Comparison of ENCODE assay signal across 8 mouse cellular contexts in the genomic region with DNA sequence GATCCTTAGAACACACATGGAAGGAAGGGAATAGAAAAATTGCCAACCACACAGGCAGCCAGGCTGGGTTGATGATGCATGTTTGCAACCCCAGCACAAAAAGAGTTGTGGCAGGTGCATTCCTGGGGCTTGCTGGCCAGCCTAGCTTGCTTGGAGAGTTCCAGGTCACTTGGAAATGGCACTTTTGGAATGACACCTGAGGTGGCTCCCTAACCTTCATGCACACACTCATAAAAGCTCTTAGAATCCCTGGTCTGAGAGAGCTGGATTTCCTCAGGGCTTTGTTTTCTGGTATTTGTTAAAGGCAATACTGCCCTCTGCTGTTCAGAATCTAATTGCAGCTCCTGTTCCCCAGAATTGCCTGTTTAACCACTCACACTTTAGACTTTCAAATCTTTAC.
DNase-seq lines count a peak whose midpoint lies in the region; ATAC-seq and TF ChIP-seq lines count a peak whose summit lies in the region.

No protein-coding gene starts in this region.

- no peaks in the 10 kb centered on the region for H3K4me1 ChIP-seq in heart, embryonic 10.5 days
- no peaks in the 10 kb centered on the region for H3K4me1 ChIP-seq in forebrain, embryonic 15.5 days
- no peaks in the 10 kb centered on the region for H3K4me1 ChIP-seq in hindbrain, postnatal 0 days (ENCODE audit: insufficient read depth, low read length)

- TF ChIP-seq CTCF in hindbrain, postnatal 0 days (IDR thresholded peaks at IDR 0.05; ENCODE audit: low read depth): peak; percentile 76

- no peak overlapping the region for H3K27ac ChIP-seq in heart, embryonic 10.5 days
- 0 out of 2 replicates have a peak overlapping the region, but pooled peaks have one; percentile 12 for H3K27ac ChIP-seq in forebrain, embryonic 15.5 days (replicated peaks)
- no peak overlapping the region for H3K27ac ChIP-seq in hindbrain, postnatal 0 days

- H3K9ac ChIP-seq in forebrain, embryonic 15.5 days (replicated peaks): no peak overlapping the region
- H3K9ac ChIP-seq in hindbrain, postnatal 0 days (replicated peaks; ENCODE audit: low read length): no peak overlapping the region

- no peak overlapping the region for H3K4me2 ChIP-seq in forebrain, embryonic 15.5 days (replicated peaks)
- no peak overlapping the region for H3K4me2 ChIP-seq in hindbrain, postnatal 0 days (ENCODE audit: low read depth, low read length)

- peaks cover 2% of the 10 kb centered on the region; the same call in 1 of the 2 replicates for H3K36me3 ChIP-seq in heart, embryonic 10.5 days
- no peaks in the 10 kb centered on the region; the same call in 1 of the 2 replicates for H3K36me3 ChIP-seq in forebrain, embryonic 15.5 days
- H3K36me3 ChIP-seq in hindbrain, postnatal 0 days (ENCODE audit: insufficient read depth, low read length): no peaks in the 10 kb centered on the region

- H3K4me3 ChIP-seq in heart, embryonic 10.5 days: no peak overlapping the region
- H3K4me3 ChIP-seq in forebrain, embryonic 15.5 days: no peak overlapping the region
- H3K4me3 ChIP-seq in hindbrain, postnatal 0 days (ENCODE audit: low read length): no peak overlapping the region

- no peaks in the 10 kb centered on the region for H3K9me3 ChIP-seq in heart, embryonic 10.5 days
- no peaks in the 10 kb centered on the region for H3K9me3 ChIP-seq in forebrain, embryonic 15.5 days
- H3K9me3 ChIP-seq in hindbrain, postnatal 0 days (ENCODE audit: low read length): no peaks in the 10 kb centered on the region

- no peaks in the 10 kb centered on the region for H3K27me3 ChIP-seq in heart, embryonic 10.5 days (ENCODE audit: insufficient read depth, poor library complexity, severe bottlenecking)
- no peaks in the 10 kb centered on the region for H3K27me3 ChIP-seq in forebrain, embryonic 15.5 days
- H3K27me3 ChIP-seq in hindbrain, postnatal 0 days (ENCODE audit: insufficient read depth, low read length): no peaks in the 10 kb centered on the region

- peak; percentile 72 for ATAC-seq in cerebellum, adult (ENCODE audit: insufficient number of reproducible peaks, low FRiP score, low TSS enrichment)
- ATAC-seq in forebrain, embryonic 15.5 days (replicated peaks): peak; percentile 77
- ATAC-seq in hindbrain, postnatal 0 days: peak; percentile 70

- peak; percentile 60 to 83 for DNase-seq in heart, adult 18-20 months
- DNase-seq in heart, embryonic 10.5 days (ENCODE audit: low spot score): no peak
- peak; percentile 92 for DNase-seq in hindbrain, postnatal 0 days (ENCODE audit: low spot score)
- peak; percentile 31 to 58 for DNase-seq in layer of hippocampus, postnatal 36 days
- peak; percentile 24 to 63 for DNase-seq in lung, postnatal 4 days
- peak; percentile 79 for DNase-seq in retina, postnatal 1 day
